Mouse (Mus musculus) kidney, adult 2 months (tissue): ENCODE data around the gene Grin2b.

ENCODE experiments used
- CTCF ChIP-seq: fragments of 200-500 bp; conservative IDR thresholded peaks from 2 replicates; pipeline ENCODE4 v1.5.1; 2011; ENCODE audit warnings: low read depth, mild to moderate bottlenecking, control low read depth, low read length, moderate library complexity, mixed read lengths; ENCODE audit not compliant: insufficient read depth, insufficient read length
- POLR2A ChIP-seq: fragments of 200-500 bp; IDR thresholded peaks from one replicate; pipeline ENCODE4 v1.6.1; 2011; ENCODE audit warnings: low read depth, low read length, control low read depth

DNA sequence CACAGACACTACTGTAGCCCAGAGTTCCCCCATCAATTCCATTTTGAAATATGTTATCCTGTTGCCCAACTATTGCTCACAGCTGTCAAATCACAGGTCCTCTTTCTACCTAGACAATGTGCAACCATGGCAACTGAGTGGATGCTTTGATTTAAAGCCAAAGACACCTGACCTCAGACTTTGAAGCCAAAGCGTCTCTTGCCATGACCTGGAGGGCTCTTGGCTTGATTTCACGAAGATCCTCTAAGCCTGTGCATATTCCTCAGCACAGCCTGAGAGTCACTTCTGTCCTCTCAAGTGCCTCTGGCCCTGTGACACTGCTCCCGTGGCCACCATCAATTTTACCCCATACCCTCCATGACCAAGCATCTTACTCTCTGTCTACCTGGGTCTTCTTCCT is 132.4 kb downstream of the Grin2b start:
- TF ChIP-seq CTCF: no peak
- no peak for TF ChIP-seq POLR2A
